Mouse (Mus musculus): ENCODE measurements around the gene Csf2rb2.

GRCm38 (mm10) chr15:78325671-78326339 lies 20.3 kb upstream of the Csf2rb2 start, which contains the start of gene Csf2rb:
- TF ChIP-seq POLR2A (IDR thresholded peaks at IDR 0.05; ENCODE audit: low read depth, low read length) (no peak), CTCF (conservative IDR thresholded peaks at IDR 0.05; ENCODE audit: insufficient read depth, insufficient read length, low read depth, low read length) (no peak)

Measured in kidney, adult 2 months (tissue).